ENCODE assay signal across 8 mouse cellular contexts in genomic region chr1:179517713-179518465, GRCm38 (mm10). TPM values are rescaled to one million over a fixed set of nuclear protein-coding genes. Genes with fewer than 3 reads are reported as not detected.
DNase-seq lines count a peak whose midpoint lies in the region; ATAC-seq and TF ChIP-seq lines count a peak whose summit lies in the region.

Gene Smyd3, minus strand, starts transcription at chr1:179518041.

- ATAC-seq in kidney, embryonic 15.5 days (replicated peaks; ENCODE audit: low FRiP score), result peak; percentile 88
- peak; percentile 96 for ATAC-seq in monocyte, adult 5-6 weeks (replicated peaks; ENCODE audit: insufficient number of reproducible peaks, low FRiP score, low TSS enrichment, poor library complexity, severe bottlenecking)

- H3K27ac ChIP-seq in bone marrow macrophage, adult 2 months (ENCODE audit: insufficient read depth, low read depth, low read length), result peak within 1 kb of the TSS; percentile 17; the same call in 1 of the 2 replicates
- H3K27ac ChIP-seq in embryonic fibroblast, embryonic 13.5 days (ENCODE audit: insufficient read depth, low read length), result no peak within 1 kb of the TSS
- peak within 1 kb of the TSS; percentile 87 for H3K27ac ChIP-seq in heart, embryonic 10.5 days
- peak within 1 kb of the TSS; percentile 50 for H3K27ac ChIP-seq in kidney, embryonic 15.5 days

- H3K27me3 ChIP-seq in heart, embryonic 10.5 days (ENCODE audit: insufficient read depth, poor library complexity, severe bottlenecking), result no peaks in the 10 kb centered on the region
- H3K27me3 ChIP-seq in kidney, embryonic 15.5 days, result no peaks in the 10 kb centered on the region

- 4% methylated on average over 39 of the region's 39 CpGs for WGBS in heart, embryonic 10.5 days
- WGBS in kidney, embryonic 15.5 days, result 7% methylated on average over 39 of the region's 39 CpGs

- no peak for TF ChIP-seq CTCF in bone marrow macrophage, adult 2 months (IDR thresholded peaks at IDR 0.05; ENCODE audit: low read depth, low read length)
- peak; percentile 61; the same call in 1 of the 2 replicates for TF ChIP-seq CTCF in embryonic fibroblast, embryonic 13.5 days (IDR thresholded peaks at IDR 0.05; ENCODE audit: borderline replicate concordance, insufficient read depth, low read length)

- peak within 1 kb of the TSS; percentile 72 for H3K4me3 ChIP-seq in bone marrow macrophage, adult 2 months (ENCODE audit: insufficient read depth, low read length)
- H3K4me3 ChIP-seq in embryonic fibroblast, embryonic 13.5 days (ENCODE audit: insufficient read depth, low read length), result peak within 1 kb of the TSS; percentile 71
- H3K4me3 ChIP-seq in heart, embryonic 10.5 days, result peak within 1 kb of the TSS; percentile 86
- peak within 1 kb of the TSS; percentile 76 for H3K4me3 ChIP-seq in kidney, embryonic 15.5 days (replicated peaks)

- no peak for TF ChIP-seq POLR2A in bone marrow macrophage, adult 2 months (IDR thresholded peaks at IDR 0.05; ENCODE audit: borderline replicate concordance, low read depth, low read length)
- TF ChIP-seq POLR2A in embryonic fibroblast, embryonic 13.5 days (IDR thresholded peaks at IDR 0.05; ENCODE audit: low read depth, low read length), result peak; percentile 86

- peak within 1 kb of the TSS; percentile 77 for H3K9ac ChIP-seq in kidney, embryonic 15.5 days

- H3K4me2 ChIP-seq in kidney, embryonic 15.5 days, result peak within 1 kb of the TSS; percentile 97

- H3K9me3 ChIP-seq in heart, embryonic 10.5 days, result no peaks in the 10 kb centered on the region
- H3K9me3 ChIP-seq in kidney, embryonic 15.5 days (replicated peaks), result no peaks in the 10 kb centered on the region

- H3K36me3 ChIP-seq in heart, embryonic 10.5 days, result no peaks in the 10 kb centered on the region
- H3K36me3 ChIP-seq in kidney, embryonic 15.5 days, result no peaks in the 10 kb centered on the region

- DNase-seq in A20 (ENCODE audit: low read depth, low spot score) (peak; percentile 95), liver (peak; percentile 90)
- DNase-seq in heart, embryonic 10.5 days (ENCODE audit: low spot score), result peak; percentile 93
- DNase-seq in spleen, postnatal 4 days (ENCODE audit: low spot score in 2 of 2), result peak; percentile 84 to 94

- H3K4me1 ChIP-seq in bone marrow macrophage, adult 2 months (ENCODE audit: control insufficient read depth, insufficient read depth, low read length), result peaks cover 2% of the 10 kb centered on the region
- no peaks in the 10 kb centered on the region for H3K4me1 ChIP-seq in embryonic fibroblast, embryonic 13.5 days (ENCODE audit: control insufficient read depth, insufficient read depth, low read length)
- peaks cover 6% of the 10 kb centered on the region for H3K4me1 ChIP-seq in heart, embryonic 10.5 days
- peaks cover 9% of the 10 kb centered on the region; the same call in 1 of the 2 replicates for H3K4me1 ChIP-seq in kidney, embryonic 15.5 days

RNA-seq across cellular contexts. Expression of gene Smyd3, which starts in this region (rescaled TPM):
- polyA plus RNA-seq in bone marrow macrophage, adult 2 months (2012; ENCODE audit: insufficient read depth, insufficient read length, missing spikeins), result 19.9 and 20.3 TPM in 2 replicates
- polyA plus RNA-seq in embryonic fibroblast, embryonic 13.5 days (2011; ENCODE audit: insufficient read length, low read depth, missing spikeins), result 12.2 and 12.3 TPM in 2 replicates
- 11.4 and 16.1 TPM in 2 replicates for polyA plus RNA-seq in heart, embryonic 10.5 days (2016; fragmentation: Nextera tagmentation; extraction: Ambion mirVana)
- 19.3 and 21.8 TPM in 2 replicates for polyA plus RNA-seq in kidney, embryonic 15.5 days (2015; fragmentation: Nextera tagmentation; extraction: Ambion mirVana)
- total RNA-seq in monocyte, adult 5-6 weeks (2017), result 10.6 to 34.7 TPM (median 14.3 TPM) in 3 replicates
